Mouse (Mus musculus) neural tube, embryonic 10.5 days (tissue): Measurements from ENCODE around the gene Hectd3.

ENCODE experiments used
- DNase-seq: peaks from one replicate; pipeline ENCODE4 v3.0.0-alpha.2; 2017; ENCODE audit warnings: low spot score; ENCODE audit errors: extremely low spot score

Hectd3 gene

GRCm38 (mm10) chr4:116995131-116995797 is at the start of gene Hectd3:
Gene Hectd3 (plus strand): TSS chr4:116995317.
- DNase-seq: peak; percentile 75

GRCm38 (mm10) chr4:116951642-116952041 is 43.5 kb upstream of the Hectd3 start:
- no peak for DNase-seq

GRCm38 (mm10) chr4:116954951-116955350 is 40.2 kb upstream of the Hectd3 start:
- DNase-seq: no peak

DNA sequence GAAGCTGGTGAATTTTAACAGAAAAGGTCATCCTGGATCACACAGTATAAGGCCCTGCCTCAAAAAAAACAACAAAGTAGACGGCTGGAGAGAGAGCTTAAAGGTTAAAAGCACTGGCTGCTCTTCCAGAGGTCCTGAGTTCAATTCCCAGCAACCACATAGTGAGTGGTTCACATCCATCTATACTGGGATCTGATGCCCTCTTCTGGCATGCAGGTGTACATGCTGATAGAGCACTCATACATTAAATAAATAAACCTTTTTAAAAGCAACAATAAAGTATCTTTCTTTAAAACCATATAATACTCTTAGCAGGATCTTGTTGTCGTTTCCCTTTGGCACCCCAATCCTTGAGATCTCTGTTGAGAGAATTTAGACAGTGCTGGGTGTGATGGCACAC is 18.6 kb upstream of the Hectd3 start:
- DNase-seq: no peak

DNA sequence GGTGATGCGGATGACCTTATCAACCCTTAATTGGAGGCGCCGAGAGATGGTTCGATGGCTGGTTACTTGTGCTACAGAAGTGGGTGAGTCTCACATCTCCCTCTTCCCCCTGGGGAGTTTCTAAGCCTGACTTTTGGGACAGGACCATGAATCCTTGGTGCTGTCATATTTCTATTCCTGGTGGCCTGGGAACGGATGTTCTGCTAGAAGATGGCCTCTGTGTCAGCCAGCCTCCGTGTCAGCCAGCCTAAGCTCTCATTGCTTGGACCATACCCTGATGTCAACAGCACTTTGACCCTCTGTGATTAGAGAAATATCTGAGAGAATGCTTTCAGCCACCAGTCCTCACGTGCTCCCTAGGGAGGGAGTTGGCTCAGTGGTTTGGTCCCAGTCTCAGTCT is 9.4 kb upstream of the Hectd3 start:
- DNase-seq: no peak

- DNase-seq: peak; percentile 44
Observed at GRCm38 (mm10) chr4:116986400-116987121, 8.6 kb upstream of the Hectd3 start.

DNA sequence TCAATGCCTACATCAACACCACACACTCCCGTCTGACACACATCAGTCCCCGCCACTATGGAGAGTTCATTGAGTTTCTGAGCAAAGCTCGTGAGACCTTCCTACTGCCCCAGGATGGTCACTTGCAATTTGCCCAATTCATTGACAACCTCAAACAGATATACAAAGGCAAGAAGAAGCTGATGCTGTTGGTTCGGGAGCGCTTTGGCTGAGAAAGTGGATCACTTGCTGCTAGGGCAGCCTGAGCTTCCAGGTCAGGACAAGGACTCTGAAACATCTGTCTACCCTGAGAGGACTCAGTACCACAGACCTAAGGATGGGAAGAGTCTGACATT is 8.0 kb upstream of the Hectd3 start:
- no peak for DNase-seq

GRCm38 (mm10) chr4:116989731-116990130 is 5.4 kb upstream of the Hectd3 start:
- DNase-seq: no peak

DNA sequence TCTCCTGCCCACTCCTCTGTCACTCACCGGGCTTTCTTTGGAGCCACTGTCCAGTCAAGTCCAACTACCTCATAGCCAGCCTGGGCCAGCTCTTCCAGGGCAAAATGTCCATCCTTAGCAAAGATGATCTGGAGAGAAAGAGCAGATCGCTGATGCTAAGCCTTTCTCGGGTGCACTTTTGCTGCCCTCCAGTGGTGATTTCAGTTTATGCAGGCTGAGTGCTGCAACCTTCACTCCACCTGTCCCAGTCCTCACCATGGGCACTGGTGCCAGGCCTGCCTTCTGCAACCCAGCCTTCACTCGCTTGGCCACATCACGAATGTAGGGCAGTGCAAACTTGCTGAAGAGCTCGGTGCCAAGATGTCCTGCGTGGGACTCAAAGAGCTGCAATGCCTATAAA is 3.8 kb upstream of the Hectd3 start:
- peak; percentile 82 for DNase-seq

- DNase-seq: peak; percentile 93
Observed at GRCm38 (mm10) chr4:116993672-116994621, 1.2 kb upstream of the Hectd3 start, which contains the start of gene Urod. Gene Urod (minus strand): TSS chr4:116994413.

DNA sequence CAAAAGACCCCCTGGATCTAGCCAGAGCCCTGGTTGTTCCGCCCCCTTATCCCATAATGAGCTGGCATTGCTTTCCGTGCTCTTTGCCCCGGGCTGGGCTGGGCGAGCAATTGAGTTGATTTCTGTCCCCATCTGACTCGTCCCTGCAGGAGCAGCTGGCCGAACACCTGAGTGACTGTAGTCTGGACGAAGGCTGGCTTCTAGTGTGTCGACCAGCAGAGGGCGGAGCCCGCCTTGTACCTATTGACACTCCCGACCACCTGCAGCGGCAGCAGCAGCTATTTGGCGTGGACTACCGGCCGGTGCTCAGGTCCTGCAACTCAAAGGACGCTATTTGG is 650 bp downstream of the Hectd3 start:
- DNase-seq: peak; percentile 51

GRCm38 (mm10) chr4:116999513-117000154 is 4.5 kb downstream of the Hectd3 start:
- DNase-seq: no peak

DNA sequence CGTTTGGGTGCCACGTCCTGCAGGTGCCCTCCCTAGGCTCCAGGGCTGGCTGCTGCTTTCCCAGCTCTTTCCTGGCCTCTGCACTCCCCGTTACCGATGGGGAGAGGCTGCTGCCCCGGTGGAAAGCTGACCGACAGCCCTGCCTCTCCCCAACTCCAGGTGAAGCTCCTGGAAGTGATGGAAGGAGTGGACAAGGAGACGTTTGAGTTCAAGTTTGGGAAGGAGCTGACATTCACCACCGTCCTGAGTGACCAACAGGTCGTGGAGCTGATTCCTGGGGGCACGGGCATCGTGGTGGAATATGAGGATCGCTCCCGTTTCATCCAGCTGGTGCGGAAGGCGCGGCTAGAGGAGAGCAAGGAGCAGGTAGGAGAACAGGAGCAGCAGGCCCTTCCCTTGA is 6.8 kb downstream of the Hectd3 start:
- DNase-seq: no peak

DNA sequence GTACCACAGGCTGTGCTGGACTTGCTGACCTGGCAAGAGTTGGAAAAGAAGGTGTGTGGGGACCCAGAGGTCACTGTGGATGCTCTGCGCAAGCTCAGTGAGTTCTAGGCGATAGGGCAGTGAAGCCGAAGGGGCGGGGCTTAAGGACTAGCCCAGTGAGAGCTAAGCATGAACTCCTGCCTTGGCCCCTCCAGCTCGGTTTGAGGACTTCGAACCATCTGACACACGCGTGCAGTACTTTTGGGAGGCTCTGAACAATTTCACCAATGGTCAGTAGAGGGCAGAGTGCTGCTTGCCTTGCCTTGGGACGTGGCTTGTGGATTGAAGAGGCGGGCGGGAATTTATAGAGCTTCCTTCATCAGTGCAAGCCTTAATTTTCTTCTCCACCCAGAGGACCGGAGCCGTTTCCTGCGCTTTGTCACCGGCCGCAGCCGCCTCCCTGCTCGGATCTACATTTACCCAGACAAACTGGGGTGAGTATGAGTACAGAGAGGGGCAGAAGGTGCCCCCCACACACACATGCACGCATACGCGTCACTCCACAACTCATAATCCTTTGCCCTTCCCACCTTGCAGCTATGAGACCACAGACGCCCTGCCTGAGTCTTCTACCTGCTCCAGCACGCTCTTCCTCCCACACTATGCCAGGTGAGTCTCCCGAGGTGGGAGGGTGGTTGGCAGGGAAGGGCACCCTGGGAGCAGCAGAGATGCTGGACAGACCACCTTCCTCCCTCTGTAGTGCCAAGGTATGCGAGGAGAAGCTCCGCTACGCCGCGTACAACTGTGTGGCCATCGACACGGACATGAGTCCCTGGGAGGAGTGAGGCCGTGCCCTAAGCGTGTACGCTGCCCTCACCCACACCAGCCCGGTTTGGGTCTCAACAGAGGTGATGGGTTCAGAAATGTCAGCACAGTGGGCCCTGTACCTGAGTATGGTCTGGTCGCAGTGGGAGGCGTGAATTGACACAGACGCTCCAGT is 7.7 kb downstream of the Hectd3 start:
- peak; percentile 59 for DNase-seq

GRCm38 (mm10) chr4:117004649-117005048 is 9.5 kb downstream of the Hectd3 start:
- no peak for DNase-seq

DNA sequence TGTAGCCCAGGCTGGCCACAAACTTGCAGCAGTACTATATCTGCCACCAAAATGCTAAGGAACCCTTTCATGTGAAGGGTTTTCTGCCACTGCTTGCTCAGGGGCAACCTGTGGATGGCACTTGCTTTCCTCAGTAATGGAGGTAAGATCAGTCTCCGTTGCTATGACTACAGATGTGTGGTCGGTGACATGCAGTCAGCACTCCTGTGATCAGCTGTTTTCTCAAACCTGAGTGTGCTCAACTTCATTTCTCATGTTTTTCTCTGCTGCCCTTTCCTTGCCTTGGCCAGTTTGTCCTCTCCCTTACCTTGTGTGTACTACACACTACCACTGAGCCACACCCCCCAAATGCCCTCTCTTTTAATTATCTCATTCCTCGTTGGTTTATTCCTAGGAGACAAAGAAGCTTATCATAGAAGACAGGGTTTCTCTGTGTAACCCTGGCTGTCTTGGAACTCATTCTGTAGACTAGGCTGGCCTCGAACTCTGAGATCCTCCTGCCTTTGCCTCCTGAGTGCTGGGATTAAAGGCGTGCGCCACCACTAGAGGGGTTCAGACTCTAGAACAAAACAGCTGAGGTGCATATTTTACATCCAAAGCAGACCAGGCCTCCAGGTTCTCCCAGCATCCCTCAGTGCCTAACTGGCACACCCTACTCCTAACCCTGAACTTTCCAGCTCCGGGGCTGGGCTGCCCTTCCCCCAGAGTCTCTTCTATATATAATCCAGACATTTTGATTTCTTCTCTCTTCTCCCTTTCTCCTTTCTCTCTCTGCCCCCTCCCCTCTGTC is 10.7 kb downstream of the Hectd3 start:
- no peak for DNase-seq

- DNase-seq: no peak
Observed at GRCm38 (mm10) chr4:117007058-117007457, 11.9 kb downstream of the Hectd3 start.

- no peak for DNase-seq
Observed at GRCm38 (mm10) chr4:117010231-117010630, 15.1 kb downstream of the Hectd3 start.

DNA sequence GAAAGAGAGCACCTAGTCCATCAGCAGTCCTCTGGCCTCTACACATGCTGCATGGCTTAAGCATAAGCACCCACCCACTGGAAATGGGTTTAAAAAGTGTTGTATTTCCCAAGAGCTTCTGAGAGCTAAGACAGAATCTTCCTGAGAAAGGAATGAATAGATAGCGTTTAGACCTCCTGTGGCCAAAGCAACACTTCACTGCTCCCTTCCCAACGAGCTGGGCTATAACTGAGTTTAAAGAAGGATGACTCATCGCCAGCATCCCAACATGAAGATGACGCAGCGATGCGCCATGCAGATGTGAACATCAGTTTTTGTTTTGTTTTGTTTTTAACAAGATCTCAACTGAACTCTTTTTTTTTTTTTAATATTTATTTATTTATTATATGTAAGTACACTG is 18.5 kb downstream of the Hectd3 start:
- DNase-seq: no peak
